Comparison of ENCODE assay signal across 8 mouse cellular contexts in genomic region chr17:55931553-55932502, GRCm38 (mm10). TPM values are rescaled to one million over a fixed set of nuclear protein-coding genes. Genes with fewer than 3 reads are reported as not detected.
DNase-seq lines count a peak whose midpoint lies in the region; ATAC-seq and TF ChIP-seq lines count a peak whose summit lies in the region.

No protein-coding gene starts in this region.

- 0 out of 2 replicates have a peak, but pooled peaks cover 1% of the 10 kb centered on the region for H3K9me3 ChIP-seq in forebrain, embryonic 15.5 days
- no peaks in the 10 kb centered on the region for H3K9me3 ChIP-seq in limb, embryonic 11.5 days (ENCODE audit: control insufficient read depth, low read length)
- no peaks in the 10 kb centered on the region; the same call in 1 of the 2 replicates for H3K9me3 ChIP-seq in midbrain, embryonic 11.5 days (ENCODE audit: control insufficient read depth, low read length)

- no peaks in the 10 kb centered on the region for H3K4me1 ChIP-seq in cerebellum, adult 2 months (ENCODE audit: control insufficient read depth, insufficient read depth, low read length)
- H3K4me1 ChIP-seq in forebrain, embryonic 15.5 days, result peaks cover 8% of the 10 kb centered on the region; the same call in 1 of the 2 replicates
- H3K4me1 ChIP-seq in limb, embryonic 11.5 days (ENCODE audit: control insufficient read depth, insufficient read depth, low read length), result no peaks in the 10 kb centered on the region
- peaks cover 5% of the 10 kb centered on the region; the same call in 1 of the 2 replicates for H3K4me1 ChIP-seq in midbrain, embryonic 11.5 days (ENCODE audit: control insufficient read depth, insufficient read depth, low read length)

- H3K9ac ChIP-seq in forebrain, embryonic 15.5 days (replicated peaks), result peak overlapping the region; percentile 61
- H3K9ac ChIP-seq in limb, embryonic 11.5 days (ENCODE audit: low read length), result peak overlapping the region; percentile 55
- peak overlapping the region; percentile 82 for H3K9ac ChIP-seq in midbrain, embryonic 11.5 days (ENCODE audit: low read length)

- peak; percentile 32 to 37 for DNase-seq in heart, adult 18-20 months
- no peak for DNase-seq in heart, postnatal 25 days (ENCODE audit: low spot score)
- peak; percentile 71 for DNase-seq in cerebellum, adult 2 months
- DNase-seq in limb, embryonic 11.5 days (ENCODE audit: low spot score), result peak; percentile 73
- DNase-seq in midbrain, embryonic 11.5 days (ENCODE audit: low spot score, missing footprints), result peak; percentile 95
- peak; percentile 41 to 51 for DNase-seq in spleen, adult 18-20 months

- peak; percentile 19; the same call in 1 of the 2 replicates for TF ChIP-seq CTCF in cerebellum, adult 2 months (IDR thresholded peaks at IDR 0.05; ENCODE audit: borderline replicate concordance, insufficient read depth, low read depth, low read length)

- peak overlapping the region; percentile 55 for H3K27ac ChIP-seq in cerebellum, adult 2 months (ENCODE audit: insufficient read depth, low read length)
- peak overlapping the region; percentile 65 for H3K27ac ChIP-seq in forebrain, embryonic 15.5 days (replicated peaks)
- H3K27ac ChIP-seq in limb, embryonic 11.5 days (replicated peaks; ENCODE audit: low read depth, low read length), result peak overlapping the region; percentile 58; the same call in 1 of the 2 replicates
- H3K27ac ChIP-seq in midbrain, embryonic 11.5 days (ENCODE audit: low read depth, low read length), result peak overlapping the region; percentile 68; the same call in 1 of the 2 replicates

- intact Hi-C loops in heart, postnatal 25 days (cut with DNase I), result no loop called here

- no peaks in the 10 kb centered on the region for H3K27me3 ChIP-seq in cerebellum, adult 2 months (ENCODE audit: control insufficient read depth, insufficient read depth, low read length)
- H3K27me3 ChIP-seq in forebrain, embryonic 15.5 days, result no peaks in the 10 kb centered on the region
- H3K27me3 ChIP-seq in limb, embryonic 11.5 days (ENCODE audit: control insufficient read depth, insufficient read depth, low read length), result no peaks in the 10 kb centered on the region
- no peaks in the 10 kb centered on the region for H3K27me3 ChIP-seq in midbrain, embryonic 11.5 days (ENCODE audit: control insufficient read depth, insufficient read depth, low read length)

- H3K4me2 ChIP-seq in forebrain, embryonic 15.5 days (replicated peaks), result peak overlapping the region; percentile 55
- H3K4me2 ChIP-seq in limb, embryonic 11.5 days (ENCODE audit: low read depth, severe bottlenecking), result peak overlapping the region; percentile 49
- peak overlapping the region; percentile 72 for H3K4me2 ChIP-seq in midbrain, embryonic 11.5 days

- H3K4me3 ChIP-seq in cerebellum, adult 2 months (replicated peaks; ENCODE audit: insufficient read depth, low read depth, low read length), result peak overlapping the region; percentile 82
- peak overlapping the region; percentile 59 for H3K4me3 ChIP-seq in forebrain, embryonic 15.5 days
- peak overlapping the region; percentile 32 for H3K4me3 ChIP-seq in limb, embryonic 11.5 days (ENCODE audit: low read depth, low read length)
- peak overlapping the region; percentile 50 for H3K4me3 ChIP-seq in midbrain, embryonic 11.5 days (ENCODE audit: low read depth, low read length)

- peak; percentile 98 for ATAC-seq in forebrain, embryonic 15.5 days (replicated peaks)
- peak; percentile 79 for ATAC-seq in inflammation-experienced regulatory T-cells, adult 6 months
- ATAC-seq in limb, embryonic 11.5 days (ENCODE audit: insufficient number of reproducible peaks, low FRiP score, low TSS enrichment, low read depth), result peak; percentile 96
- ATAC-seq in midbrain, embryonic 11.5 days (ENCODE audit: low FRiP score), result peak; percentile 99

- peak; percentile 46; the same call in 1 of the 2 replicates for TF ChIP-seq POLR2A in cerebellum, adult 2 months (IDR thresholded peaks at IDR 0.05; ENCODE audit: borderline replicate concordance, insufficient read depth, low read length)

- WGBS in cerebellum, adult 2 months, result under 1% methylated on average over 33 of the region's 33 CpGs
- WGBS in forebrain, embryonic 15.5 days, result 1% methylated on average over 33 of the region's 33 CpGs
- WGBS in limb, embryonic 11.5 days, result under 1% methylated on average over 33 of the region's 33 CpGs
- 2% methylated on average over 33 of the region's 33 CpGs for WGBS in midbrain, embryonic 11.5 days

- no peaks in the 10 kb centered on the region for H3K36me3 ChIP-seq in forebrain, embryonic 15.5 days
- H3K36me3 ChIP-seq in limb, embryonic 11.5 days (ENCODE audit: control insufficient read depth, insufficient read depth, low read length), result no peaks in the 10 kb centered on the region
- no peaks in the 10 kb centered on the region for H3K36me3 ChIP-seq in midbrain, embryonic 11.5 days (ENCODE audit: control insufficient read depth, insufficient read depth, low read length)

RNA-seq across cellular contexts. Expression of gene Zfp119b, which starts 17.5 kb away (rescaled TPM):
- 1 to 10 TPM; 2.4 TPM for total RNA-seq in heart, adult 18-20 months (2021)
- 1 to 10 TPM; 3.1 to 3.6 TPM for total RNA-seq in heart, postnatal 25 days (2021)
- polyA plus RNA-seq in cerebellum, adult 2 months (2012; rRNA removed), result 3.3 and 3.7 TPM in 2 replicates
- polyA plus RNA-seq in forebrain, embryonic 15.5 days (2015; fragmentation: Nextera tagmentation; extraction: Ambion mirVana), result 6.9 and 7.9 TPM in 2 replicates
- polyA plus RNA-seq in inflammation-experienced regulatory T-cells, adult 6 months (2017; shearing (Covaris generic)), result 10 to 100 TPM in 2 of 3 experiments, 1 to 10 TPM in 1; 8.1 to 20.3 (median 17.7) TPM
- polyA plus RNA-seq in limb, embryonic 11.5 days (2014; fragmentation: Nextera tagmentation; extraction: Ambion mirVana), result 6.6 and 7.1 TPM in 2 replicates
- polyA plus RNA-seq in midbrain, embryonic 11.5 days (2014; fragmentation: Nextera tagmentation; extraction: Ambion mirVana), result 6.3 and 6.7 TPM in 2 replicates

RNA-seq across cellular contexts. Expression of gene Ebi3, which starts 20.6 kb away (rescaled TPM):
- 1 to 10 TPM in 1 of 2 experiments, under 1 TPM in 1; 0.69 to 1.1 TPM for total RNA-seq in heart, adult 18-20 months (2021)
- under 1 TPM; 0.75 to 0.81 TPM for total RNA-seq in heart, postnatal 25 days (2021)
- polyA plus RNA-seq in cerebellum, adult 2 months (2012; rRNA removed), result 0.81 and 1.00 TPM in 2 replicates
- 3.1 and 3.9 TPM in 2 replicates for polyA plus RNA-seq in forebrain, embryonic 15.5 days (2015; fragmentation: Nextera tagmentation; extraction: Ambion mirVana)
- 10 to 100 TPM; 50.3 to 70.8 (median 50.4) TPM for polyA plus RNA-seq in inflammation-experienced regulatory T-cells, adult 6 months (2017; shearing (Covaris generic))
- polyA plus RNA-seq in limb, embryonic 11.5 days (2014; fragmentation: Nextera tagmentation; extraction: Ambion mirVana), result 0.79 and 1.1 TPM in 2 replicates
- polyA plus RNA-seq in midbrain, embryonic 11.5 days (2014; fragmentation: Nextera tagmentation; extraction: Ambion mirVana), result 2.1 and 2.7 TPM in 2 replicates

RNA-seq across cellular contexts. Expression of gene Yju2, which starts 27.1 kb away (rescaled TPM):
- 1 to 10 TPM; 7.5 to 8.6 TPM for total RNA-seq in heart, adult 18-20 months (2021)
- total RNA-seq in heart, postnatal 25 days (2021), result 1 to 10 TPM; 9.6 to 9.7 TPM
- polyA plus RNA-seq in cerebellum, adult 2 months (2012; rRNA removed), result 13.4 and 14.9 TPM in 2 replicates
- 25.2 and 27.8 TPM in 2 replicates for polyA plus RNA-seq in forebrain, embryonic 15.5 days (2015; fragmentation: Nextera tagmentation; extraction: Ambion mirVana)
- polyA plus RNA-seq in inflammation-experienced regulatory T-cells, adult 6 months (2017; shearing (Covaris generic)), result 10 to 100 TPM; 25.6 to 36.5 (median 33.0) TPM
- 20.7 and 22.3 TPM in 2 replicates for polyA plus RNA-seq in limb, embryonic 11.5 days (2014; fragmentation: Nextera tagmentation; extraction: Ambion mirVana)
- polyA plus RNA-seq in midbrain, embryonic 11.5 days (2014; fragmentation: Nextera tagmentation; extraction: Ambion mirVana), result 21.3 and 24.4 TPM in 2 replicates

RNA-seq across cellular contexts. Expression of gene Shd, which starts 38.4 kb away (rescaled TPM):
- 1 to 10 TPM; 1.1 to 1.9 TPM for total RNA-seq in heart, adult 18-20 months (2021)
- under 1 TPM; 0.49 to 0.92 TPM for total RNA-seq in heart, postnatal 25 days (2021)
- 122 and 127 TPM in 2 replicates for polyA plus RNA-seq in cerebellum, adult 2 months (2012; rRNA removed)
- 118 and 121 TPM in 2 replicates for polyA plus RNA-seq in forebrain, embryonic 15.5 days (2015; fragmentation: Nextera tagmentation; extraction: Ambion mirVana)
- polyA plus RNA-seq in inflammation-experienced regulatory T-cells, adult 6 months (2017; shearing (Covaris generic)), result under 1 TPM in 1 of 3 experiments, not detected in 2; 0.40 TPM
- polyA plus RNA-seq in limb, embryonic 11.5 days (2014; fragmentation: Nextera tagmentation; extraction: Ambion mirVana), result 42.2 and 44.8 TPM in 2 replicates
- 81.9 and 89.1 TPM in 2 replicates for polyA plus RNA-seq in midbrain, embryonic 11.5 days (2014; fragmentation: Nextera tagmentation; extraction: Ambion mirVana)

RNA-seq across cellular contexts. Expression of gene Zfp959, which starts 39.9 kb away (rescaled TPM):
- 1 to 10 TPM; 4.5 to 4.9 TPM for total RNA-seq in heart, adult 18-20 months (2021)
- total RNA-seq in heart, postnatal 25 days (2021), result 1 to 10 TPM; 4.3 to 5.3 TPM
- 7.7 and 8.7 TPM in 2 replicates for polyA plus RNA-seq in cerebellum, adult 2 months (2012; rRNA removed)
- 16.5 and 16.7 TPM in 2 replicates for polyA plus RNA-seq in forebrain, embryonic 15.5 days (2015; fragmentation: Nextera tagmentation; extraction: Ambion mirVana)
- 10 to 100 TPM; 26.9 to 35.6 (median 29.1) TPM for polyA plus RNA-seq in inflammation-experienced regulatory T-cells, adult 6 months (2017; shearing (Covaris generic))
- polyA plus RNA-seq in limb, embryonic 11.5 days (2014; fragmentation: Nextera tagmentation; extraction: Ambion mirVana), result 16.6 and 17.8 TPM in 2 replicates
- polyA plus RNA-seq in midbrain, embryonic 11.5 days (2014; fragmentation: Nextera tagmentation; extraction: Ambion mirVana), result 12.9 and 14.0 TPM in 2 replicates

Comparison
In these comparisons a context has a peak if more than half of its experiments do, and no peak if none do; other contexts are left out.
1. H3K4me3 ChIP-seq: peak in every context shown above with its lines; median percentile 82 in cerebellum, adult 2 months; 59 in forebrain, embryonic 15.5 days; 50 in midbrain, embryonic 11.5 days; 32 in limb, embryonic 11.5 days.
2. RNA of gene Ebi3, which starts 20.6 kb away (polyA plus RNA-seq): 50.3 to 70.8 TPM in inflammation-experienced regulatory T-cells, adult 6 months; 3.1 to 3.9 TPM in forebrain, embryonic 15.5 days, 2.1 to 2.7 TPM in midbrain, embryonic 11.5 days, 0.79 to 1.1 TPM in limb, embryonic 11.5 days and 0.81 to 1.00 TPM in cerebellum, adult 2 months; every median in the first group is over 10 times any median in the second.
3. Peak in every context shown above with its lines, with median percentiles within 50 percentile points of each other: H3K27ac ChIP-seq, ATAC-seq, H3K4me2 ChIP-seq and H3K9ac ChIP-seq.